Mouse (Mus musculus) left cerebral cortex, postnatal 25 days (tissue): ENCODE data around the gene Ufsp1. TPM values are rescaled to one million over a fixed set of nuclear protein-coding genes. Genes with fewer than 3 reads are reported as not detected.

Source experiments
- DNase-seq, 2 experiments: peaks; one replicate each; pipeline ENCODE4 v3.0.0; 2022; ENCODE audit warnings: low spot score in 2 of 2, mixed read lengths in 1 of 2
- intact Hi-C: fragments of 180-260 bp; cut with DNase I; formaldehyde crosslinking; loops from one replicate; pipeline ENCODE4 v1.15.1; 2025
- total RNA-seq, 2 experiments: library from RNA; stranded (reverse); gene quantifications; 2 replicates each; pipeline ENCODE4 v1.2.3; 2021

Ufsp1 gene
- total RNA-seq, 2 experiments from 2014 or later = 9.8 to 13.3 TPM

- intact Hi-C loops = loop anchor here (5.0 kb wide), 1 partner anchor 244 kb away; the partner anchor contains the start of gene Ap1s1
- DNase-seq = no peak
These were observed 3.0 kb upstream of the Ufsp1 start for GRCm38 (mm10) chr5:137291381-137291926.

GRCm38 (mm10) chr5:137293282-137293681, 1.1 kb upstream of the Ufsp1 start:
- DNase-seq = peak; percentile 75 to 83
- intact Hi-C loops = loop anchor here (5.0 kb wide), 1 partner anchor 246 kb away; the partner anchor contains the start of gene Ap1s1

- intact Hi-C loops = loop anchor here (5.0 kb wide), 1 partner anchor 247 kb away; the partner anchor contains the start of gene Ap1s1
These were observed 290 bp downstream of the Ufsp1 start for GRCm38 (mm10) chr5:137294744-137295093.

GRCm38 (mm10) chr5:137295296-137295695, 867 bp downstream of the Ufsp1 start:
- intact Hi-C loops = no loop called here
- DNase-seq = no peak

More at GRCm38 (mm10) chr5:137294744-137295093, 290 bp downstream of the Ufsp1 start:
- DNase-seq = no peak

GRCm38 (mm10) chr5:137295712-137296111, 1.3 kb downstream of the Ufsp1 start:
- DNase-seq = no peak
- intact Hi-C loops = no loop called here

- no peak for DNase-seq
- intact Hi-C loops = no loop called here
These were observed 2.7 kb downstream of the Ufsp1 start for GRCm38 (mm10) chr5:137297126-137297525.

- intact Hi-C loops = no loop called here
- no peak for DNase-seq
These were observed 4.8 kb downstream of the Ufsp1 start for GRCm38 (mm10) chr5:137299240-137299639.

GRCm38 (mm10) chr5:137301253-137301652, 6.8 kb downstream of the Ufsp1 start:
- intact Hi-C loops = no loop called here
- no peak for DNase-seq

GRCm38 (mm10) chr5:137303609-137304008, 9.2 kb downstream of the Ufsp1 start:
- intact Hi-C loops = no loop called here
- no peak for DNase-seq

- no peak for DNase-seq
These were observed 9.7 kb downstream of the Ufsp1 start for GRCm38 (mm10) chr5:137304165-137304564.

GRCm38 (mm10) chr5:137304816-137305215, 10.4 kb downstream of the Ufsp1 start:
- intact Hi-C loops = no loop called here
- no peak for DNase-seq

More at GRCm38 (mm10) chr5:137304165-137304564, 9.7 kb downstream of the Ufsp1 start:
- intact Hi-C loops = no loop called here

GRCm38 (mm10) chr5:137305822-137306221, 11.4 kb downstream of the Ufsp1 start:
- intact Hi-C loops = loop anchor here (2.0 kb wide), 1 partner anchor 19 kb away; the partner anchor contains the start of gene Ache
- peak in 1 of 2 experiments; percentile 82 for DNase-seq

GRCm38 (mm10) chr5:137306439-137307005, 12.1 kb downstream of the Ufsp1 start:
- DNase-seq = no peak
- intact Hi-C loops = loop anchor here (2.0 kb wide), 1 partner anchor 20 kb away; the partner anchor contains the start of gene Ache

GRCm38 (mm10) chr5:137307071-137307912, 12.9 kb downstream of the Ufsp1 start, which contains the start of gene Srrt:
TSS of gene Srrt (minus strand) at chr5:137307674.
- intact Hi-C loops = loop anchor here (2.0 kb wide), 1 partner anchor 20 kb away; the partner anchor contains the start of gene Ache
- peak; percentile 93 to 97 for DNase-seq

GRCm38 (mm10) chr5:137308356-137308755, 13.9 kb downstream of the Ufsp1 start:
- no peak for DNase-seq
- intact Hi-C loops = no loop called here

- DNase-seq = no peak
- intact Hi-C loops = no loop called here
These were observed 19.2 kb downstream of the Ufsp1 start for GRCm38 (mm10) chr5:137313466-137314192.

- intact Hi-C loops = no loop called here
These were observed 20.0 kb downstream of the Ufsp1 start, which contains the start of gene Trip6 for GRCm38 (mm10) chr5:137314193-137315083. TSS of gene Trip6 (minus strand) at chr5:137314404.

GRCm38 (mm10) chr5:137315084-137315903, 20.9 kb downstream of the Ufsp1 start:
- intact Hi-C loops = no loop called here
- DNase-seq = no peak

More at GRCm38 (mm10) chr5:137314193-137315083, 20.0 kb downstream of the Ufsp1 start, which contains the start of gene Trip6:
- DNase-seq = peak in 1 of 2 experiments; percentile 43
